Mouse (Mus musculus): ENCODE data around the gene Stpg2.

DNA sequence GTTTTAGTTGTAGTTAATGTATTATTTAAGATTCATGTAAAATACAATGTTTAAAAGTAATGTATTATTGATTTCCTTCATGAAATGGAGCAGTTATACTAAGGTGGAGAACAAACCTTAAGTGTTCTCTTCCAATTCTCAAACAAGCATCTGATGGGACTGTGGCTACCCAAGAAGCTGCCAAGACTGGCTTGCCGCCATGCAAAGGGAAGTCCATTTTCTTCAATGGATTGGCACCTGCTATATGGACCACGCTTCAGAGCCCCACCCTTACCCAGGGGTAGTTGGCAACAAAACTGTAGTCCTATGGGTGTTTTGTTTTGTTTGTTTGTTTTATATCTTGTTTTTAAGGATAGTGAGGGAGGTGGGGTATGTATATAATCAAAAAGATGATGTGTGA is 373.0 kb downstream of the Stpg2 start:
- no peak for TF ChIP-seq CTCF (IDR thresholded peaks at IDR 0.05; ENCODE audit: extremely low read depth, insufficient read depth, low read length)
- no peak for TF ChIP-seq POLR2A (IDR thresholded peaks at IDR 0.05; ENCODE audit: extremely low read depth, insufficient read depth, low read length)

Data from cortical plate, adult 2 months (tissue).